Mouse (Mus musculus) MEL (cell line): Measurements from ENCODE around the gene Galnt18.

Experiments used
- CTCF ChIP-seq, 3 experiments: IDR thresholded peaks in 2 of 3; conservative IDR thresholded peaks in 1 of 3; 2 replicates each; pipeline ENCODE4 v1.5.1; 2011 to 2012; ENCODE audit warnings: low read length in 3 of 3, low read depth in 2 of 3, mild to moderate bottlenecking in 2 of 3, improper control_type of control experiment in 1 of 3, inconsistent platforms in 1 of 3, mixed read lengths in 1 of 3, moderate library complexity in 1 of 3; ENCODE audit not compliant: control insufficient read depth in 1 of 3, insufficient read depth in 1 of 3, poor library complexity in 1 of 3, severe bottlenecking in 1 of 3
- MAFK ChIP-seq: IDR thresholded peaks from 2 replicates; pipeline ENCODE4 v1.6.1; 2011; ENCODE audit warnings: low read depth, mild to moderate bottlenecking, low read length, improper control_type of control experiment, borderline replicate concordance
- MYC ChIP-seq: IDR thresholded peaks from 2 replicates; pipeline ENCODE4 v1.6.1; 2011; ENCODE audit warnings: low read depth, mild to moderate bottlenecking, low read length, improper control_type of control experiment, moderate library complexity
- POLR2A ChIP-seq, 2 experiments: IDR thresholded peaks; 2 replicates each; pipeline ENCODE4 v1.6.1; 2011 to 2012; ENCODE audit warnings: low read length in 2 of 2, mild to moderate bottlenecking in 2 of 2, control low read depth in 1 of 2, improper control_type of control experiment in 1 of 2, low read depth in 1 of 2, moderate library complexity in 1 of 2; ENCODE audit not compliant: control insufficient read depth in 1 of 2, insufficient read depth in 1 of 2, poor library complexity in 1 of 2
- SMC3 ChIP-seq: IDR thresholded peaks from 2 replicates; pipeline ENCODE4 v1.6.1; 2011; ENCODE audit warnings: low read depth, low read length, improper control_type of control experiment
- TCF12 ChIP-seq: IDR thresholded peaks from 2 replicates; pipeline ENCODE4 v1.6.1; 2014; ENCODE audit warnings: low read depth, mild to moderate bottlenecking, inconsistent platforms, low read length, improper control_type of control experiment, moderate library complexity
- USF2 ChIP-seq, 2 experiments: IDR thresholded peaks; 2 replicates each; pipeline ENCODE4 v1.6.1; 2011 to 2012; ENCODE audit warnings: improper control_type of control experiment in 2 of 2, low read length in 2 of 2, borderline replicate concordance in 1 of 2, inconsistent platforms in 1 of 2, low read depth in 1 of 2, mild to moderate bottlenecking in 1 of 2; ENCODE audit not compliant: insufficient read depth in 1 of 2
- ZKSCAN1 ChIP-seq: IDR thresholded peaks from 2 replicates; pipeline ENCODE4 v1.6.1; 2012; ENCODE audit warnings: low read depth, mild to moderate bottlenecking, inconsistent platforms, low read length, improper control_type of control experiment, moderate library complexity
- ZMIZ1 ChIP-seq: IDR thresholded peaks from 2 replicates; pipeline ENCODE4 v1.6.1; 2012; ENCODE audit warnings: low read depth, mild to moderate bottlenecking, inconsistent platforms, low read length, improper control_type of control experiment, moderate library complexity
- ZNF384 ChIP-seq: IDR thresholded peaks from 2 replicates; pipeline ENCODE4 v1.6.1; 2012; ENCODE audit warnings: low read depth, mild to moderate bottlenecking, inconsistent platforms, low read length, improper control_type of control experiment

GRCm38 (mm10) chr7:111637866-111638448 lies 141.8 kb downstream of the Galnt18 start:
- TF ChIP-seq ZNF384 (no peak), SMC3 (no peak), CTCF (IDR thresholded peaks at IDR 0.05 in 2 of 3, conservative IDR thresholded peaks at IDR 0.05 in 1 of 3; ENCODE audit: control insufficient read depth in 1 of 3, insufficient read depth in 1 of 3, low read depth in 2 of 3, low read length in 3 of 3, poor library complexity in 1 of 3, severe bottlenecking in 1 of 3) (no peak), USF2 (IDR thresholded peaks at IDR 0.05; ENCODE audit: borderline replicate concordance in 1 of 2, insufficient read depth in 1 of 2, low read depth in 1 of 2, low read length in 2 of 2) (no peak), MYC (no peak), ZMIZ1 (no peak), TCF12 (no peak), POLR2A (IDR thresholded peaks at IDR 0.05; ENCODE audit: control insufficient read depth in 1 of 2, insufficient read depth in 1 of 2, low read depth in 1 of 2, low read length in 2 of 2, poor library complexity in 1 of 2) (no peak), MAFK (no peak), ZKSCAN1 (no peak)
